Mouse (Mus musculus) right cerebral cortex, postnatal 14 days (tissue): ENCODE results near the gene Phactr3.
A peak's percentile ranks its signal among the peaks of the same experiment; 100 is the strongest.

ENCODE experiments used
- DNase-seq: peaks from one replicate; pipeline ENCODE4 v3.0.0; 2022

The Phactr3 gene

DNA sequence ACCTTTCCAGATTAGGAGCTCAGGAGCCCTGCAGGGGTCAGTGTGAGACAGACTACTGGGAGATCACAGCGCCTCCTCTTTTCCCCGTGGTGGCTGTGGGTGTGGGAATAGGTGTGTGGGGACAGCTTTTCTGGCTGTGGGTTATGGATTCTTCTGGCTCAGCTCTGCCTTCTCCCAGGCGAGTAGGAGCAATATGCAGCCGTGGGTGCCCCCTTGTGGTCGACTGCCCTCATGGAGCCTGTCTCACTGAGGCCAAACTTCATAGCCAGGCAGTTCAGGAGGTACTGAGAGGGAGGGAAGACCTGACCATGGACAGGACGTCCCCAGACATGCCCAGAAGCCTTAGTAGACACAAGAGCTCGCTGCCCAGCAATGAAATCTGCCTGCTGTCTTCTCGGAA, 145.6 kb downstream of the Phactr3 start:
- peak; percentile 93 for DNase-seq

- DNase-seq = peak; percentile 32
Observed at GRCm38 (mm10) chr2:178265454-178265853, 146.7 kb downstream of the Phactr3 start.

- DNase-seq = no peak
Observed at GRCm38 (mm10) chr2:178270794-178271193, 152.0 kb downstream of the Phactr3 start.

DNA sequence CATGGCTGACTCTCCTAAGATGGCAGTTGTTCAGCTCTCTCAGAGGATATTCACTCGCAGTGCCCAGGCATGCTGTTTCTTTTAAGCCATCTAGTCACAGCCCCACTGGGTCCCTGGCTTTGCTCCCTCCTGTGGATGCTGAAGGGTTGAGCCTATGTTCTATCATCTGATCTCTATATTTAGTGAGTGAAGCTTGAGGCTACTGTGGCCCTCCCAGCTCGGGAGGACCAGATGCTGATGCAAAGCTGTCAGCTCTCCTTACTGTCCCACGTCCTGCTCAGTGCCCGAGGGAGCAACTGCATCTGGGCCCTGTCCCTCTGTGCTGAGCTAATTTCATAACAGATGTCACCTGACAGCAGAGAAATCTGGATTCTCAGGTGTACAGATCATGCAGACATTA, 153.6 kb downstream of the Phactr3 start:
- no peak for DNase-seq

GRCm38 (mm10) chr2:178274126-178274525, 155.4 kb downstream of the Phactr3 start:
- no peak for DNase-seq

- no peak for DNase-seq
Observed at GRCm38 (mm10) chr2:178277206-178277605, 158.4 kb downstream of the Phactr3 start.

GRCm38 (mm10) chr2:178281183-178281582, 162.4 kb downstream of the Phactr3 start:
- no peak for DNase-seq

GRCm38 (mm10) chr2:178287285-178287684, 168.5 kb downstream of the Phactr3 start:
- DNase-seq = peak; percentile 91

DNA sequence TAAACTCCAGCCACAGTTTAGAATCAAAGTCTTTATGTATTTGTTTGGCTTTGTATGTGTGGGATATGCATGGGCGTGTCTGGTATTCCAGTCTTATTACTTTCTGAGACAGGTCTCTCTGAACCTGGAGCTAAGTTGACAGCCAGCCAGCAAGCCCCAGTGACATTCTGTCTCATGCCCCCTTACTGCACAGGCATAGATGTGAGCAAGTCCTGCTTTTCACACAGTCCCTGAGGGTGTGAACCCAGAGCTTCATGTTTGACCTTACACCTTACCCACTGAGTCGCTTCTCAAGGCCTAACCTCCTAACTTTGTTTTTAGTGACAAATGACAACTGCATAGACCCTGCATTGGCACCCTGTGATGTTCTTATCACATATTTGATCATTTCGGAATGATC, 169.9 kb downstream of the Phactr3 start:
- no peak for DNase-seq

DNA sequence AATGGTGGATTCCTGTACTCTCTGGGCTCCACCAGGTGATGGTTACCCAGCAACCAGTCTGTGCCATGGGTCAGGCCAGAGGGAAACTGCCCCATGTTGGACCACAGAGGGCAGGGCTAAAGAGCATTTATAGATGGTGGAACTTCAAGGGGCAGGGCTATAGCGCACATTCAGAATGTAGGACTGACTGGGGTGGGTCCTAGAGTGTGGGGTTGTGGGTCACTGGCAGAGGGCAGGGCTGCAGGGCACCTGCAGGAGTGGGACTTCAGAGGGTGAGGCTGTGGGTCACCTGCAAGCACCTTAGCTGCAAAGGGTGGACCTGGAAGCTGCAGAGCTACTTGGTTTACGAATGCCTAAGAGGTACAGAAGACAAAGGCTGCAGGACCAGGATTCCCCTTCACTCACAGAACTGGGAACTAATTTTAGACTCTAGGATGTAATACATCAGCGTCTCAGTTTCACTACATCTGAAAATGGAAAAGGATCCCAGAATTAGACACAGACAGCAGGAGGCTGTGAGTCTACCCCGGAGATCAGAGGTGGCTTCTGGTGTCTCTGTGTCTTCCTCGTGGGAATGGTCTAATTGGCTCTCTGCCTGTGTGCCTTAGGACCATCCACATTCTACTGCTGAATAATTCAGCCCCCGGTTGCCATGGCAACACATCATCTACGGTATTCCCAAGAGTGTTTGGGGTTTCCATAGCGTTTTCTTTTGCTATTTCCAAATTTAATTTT, 184.8 kb downstream of the Phactr3 start:
- peak; percentile 85 for DNase-seq

DNA sequence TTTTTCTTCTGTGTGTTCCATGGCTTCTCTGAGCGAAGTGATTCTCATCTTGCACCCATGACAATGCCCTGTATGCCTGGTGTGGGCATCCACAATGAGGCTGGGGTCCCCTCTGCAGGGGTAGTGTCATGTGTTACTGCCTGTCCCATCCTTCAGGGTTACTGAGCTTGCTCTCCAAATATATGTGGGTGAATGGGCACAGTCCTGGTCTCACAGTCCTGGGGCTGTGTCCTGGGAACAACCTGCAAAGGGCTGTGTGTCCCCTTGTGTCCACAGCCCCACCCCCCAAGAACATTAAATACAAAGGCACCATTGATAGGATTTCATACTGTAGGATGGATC, 185.4 kb downstream of the Phactr3 start:
- no peak for DNase-seq

DNA sequence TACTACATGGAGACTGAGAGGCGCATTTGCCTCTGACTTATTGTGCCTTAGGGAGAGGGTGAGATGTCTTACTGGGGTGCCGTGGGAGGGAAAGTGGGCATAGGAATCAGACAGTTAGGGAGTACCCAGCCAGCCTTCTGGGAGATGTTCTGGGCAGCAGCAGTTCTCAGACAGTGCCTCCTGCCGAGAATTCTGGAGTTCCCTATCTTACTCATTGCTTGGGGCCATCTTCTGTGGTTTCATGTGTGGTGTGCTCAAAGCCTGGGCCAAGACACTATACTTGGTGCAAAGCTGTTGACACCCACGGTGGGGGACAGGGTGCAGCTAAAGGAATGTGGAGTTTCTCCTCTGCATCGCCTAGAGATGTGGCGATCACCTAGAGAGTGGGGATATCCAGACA, 185.9 kb downstream of the Phactr3 start:
- DNase-seq = no peak

DNA sequence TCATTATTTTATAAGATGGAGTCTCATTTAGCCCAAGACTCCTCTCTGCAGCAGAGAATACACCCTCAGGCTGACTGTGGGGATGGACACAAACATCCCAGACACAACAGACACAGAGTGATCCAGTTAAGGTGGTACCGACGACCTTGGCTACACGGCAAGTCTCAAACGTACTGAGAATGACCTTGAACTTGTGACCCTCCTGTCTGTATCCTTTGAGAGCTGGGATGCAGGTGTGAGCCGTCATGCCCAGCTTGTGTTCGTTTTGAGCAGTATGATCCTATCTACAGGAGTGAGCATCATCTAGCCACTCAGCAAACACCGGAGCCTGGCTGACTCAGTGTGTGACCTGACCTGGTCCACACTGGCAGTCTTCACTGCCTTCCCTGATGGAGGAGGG, 194.8 kb downstream of the Phactr3 start:
- no peak for DNase-seq

GRCm38 (mm10) chr2:178316281-178316680, 197.5 kb downstream of the Phactr3 start:
- no peak for DNase-seq

- no peak for DNase-seq
Observed at GRCm38 (mm10) chr2:178319766-178320165, 201.0 kb downstream of the Phactr3 start.

GRCm38 (mm10) chr2:178321271-178321670, 202.5 kb downstream of the Phactr3 start:
- peak; percentile 60 for DNase-seq

GRCm38 (mm10) chr2:178324410-178324809, 205.6 kb downstream of the Phactr3 start:
- DNase-seq = no peak

- DNase-seq = no peak
Observed at GRCm38 (mm10) chr2:178324818-178325217, 206.0 kb downstream of the Phactr3 start.

DNA sequence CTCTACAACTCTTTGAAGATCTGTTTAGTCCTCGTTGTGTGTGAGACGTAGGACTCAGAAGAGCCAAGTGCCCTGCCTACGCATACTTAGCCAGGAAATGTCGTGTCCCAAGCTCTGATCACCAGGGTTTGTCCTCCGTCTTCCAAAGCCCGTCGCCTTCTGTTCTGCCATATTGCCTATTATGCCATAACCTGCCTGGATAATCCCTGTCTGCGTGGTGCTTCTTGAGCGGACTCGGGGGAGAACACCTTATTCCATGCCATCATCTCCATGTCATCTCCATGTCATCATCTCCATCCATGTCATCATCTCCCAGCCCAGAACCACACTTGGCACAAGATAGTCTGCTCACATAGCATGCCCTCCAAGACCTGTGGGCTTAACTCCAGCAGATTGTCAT, 207.3 kb downstream of the Phactr3 start:
- no peak for DNase-seq

GRCm38 (mm10) chr2:178326750-178327465, 208.1 kb downstream of the Phactr3 start:
- DNase-seq = no peak

DNA sequence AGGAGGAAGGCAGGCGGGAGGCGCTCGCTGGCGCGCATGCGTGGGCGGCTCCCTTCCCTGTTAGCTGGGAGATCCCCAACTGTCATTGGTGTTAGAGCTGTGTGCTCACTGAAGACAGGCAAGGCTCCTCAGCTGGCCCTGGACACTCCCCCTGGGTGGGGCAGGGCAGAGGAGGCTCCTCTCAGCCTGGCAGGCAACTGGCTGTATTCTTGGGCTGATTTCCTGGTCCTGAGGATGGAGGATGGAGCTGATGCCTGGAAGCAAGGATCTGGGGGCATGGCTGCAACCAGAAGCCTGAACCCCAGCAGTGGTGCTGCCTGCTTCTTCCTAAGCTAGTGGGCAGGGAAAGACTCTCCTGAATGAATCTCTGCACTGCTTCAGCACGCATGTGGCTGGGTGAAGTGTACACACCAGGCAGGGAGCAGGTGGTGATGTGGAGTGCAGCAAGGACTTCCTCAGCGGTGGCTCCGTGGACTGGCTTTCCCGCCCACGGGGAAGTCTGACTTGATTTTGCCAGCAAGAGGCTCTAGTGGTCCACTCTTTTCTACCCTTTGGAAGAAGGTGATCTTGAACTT, 208.8 kb downstream of the Phactr3 start:
- DNase-seq = peak; percentile 89

DNA sequence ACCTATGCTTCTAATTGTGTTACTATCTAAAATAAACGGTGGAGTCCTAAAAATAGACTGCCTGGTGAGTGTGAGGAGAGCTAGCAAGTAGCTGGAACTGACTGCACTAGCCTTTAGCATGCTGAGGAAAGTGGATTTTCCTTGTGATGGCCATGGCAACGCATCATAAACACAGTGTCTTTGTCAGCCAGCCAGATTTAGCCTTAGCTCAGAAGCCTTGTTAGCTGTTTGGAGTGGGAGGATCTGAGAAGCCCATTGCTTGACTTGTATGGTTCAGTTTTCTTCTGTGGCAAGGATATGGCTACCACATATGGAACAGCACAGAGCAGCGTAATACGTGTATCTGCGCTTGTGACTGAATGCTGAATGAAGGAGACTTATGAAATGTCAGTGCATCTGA, 210.8 kb downstream of the Phactr3 start:
- DNase-seq = no peak

DNA sequence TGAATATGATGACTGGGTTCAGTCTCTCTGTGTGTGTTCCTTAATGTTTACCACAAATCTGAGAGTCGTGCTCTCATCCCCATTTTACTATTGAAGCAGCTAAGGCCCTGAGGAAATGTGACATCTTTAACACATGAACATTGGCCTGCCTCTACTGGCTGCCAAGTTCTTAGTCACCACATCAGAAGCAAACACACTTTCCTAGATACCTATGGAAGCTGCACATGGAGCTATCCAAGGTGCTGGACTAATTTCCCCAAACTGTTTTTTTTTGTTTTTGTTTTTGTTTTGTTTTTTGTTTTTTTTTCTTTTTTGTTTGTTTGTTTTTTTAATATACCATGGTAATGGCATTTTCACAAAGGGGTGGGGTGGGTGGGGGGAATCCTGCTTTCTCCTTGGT, 211.2 kb downstream of the Phactr3 start:
- no peak for DNase-seq

DNA sequence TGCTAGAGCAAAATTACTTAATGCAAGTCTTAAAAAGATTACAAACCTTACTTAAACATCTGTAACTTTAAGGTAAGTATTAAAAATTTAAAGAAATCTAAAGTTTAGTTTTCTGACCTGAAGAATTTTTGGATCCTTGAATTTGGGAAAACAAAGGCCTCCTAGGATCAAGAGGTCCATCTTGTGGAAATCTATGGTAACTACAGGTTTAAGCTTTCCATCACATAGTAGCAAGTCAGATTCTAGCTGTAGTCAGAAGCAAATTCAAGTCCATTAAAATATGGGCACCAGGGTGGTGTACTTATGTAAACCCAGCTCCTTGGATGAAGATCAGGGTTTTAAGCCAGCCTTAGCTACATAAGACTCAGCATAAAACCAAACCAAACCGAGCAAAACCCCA, 219.1 kb downstream of the Phactr3 start:
- DNase-seq = no peak
